Mouse (Mus musculus): ENCODE measurements at regions not wholly inside any gene's neighbourhood (a gene's known extent, or its start where the extent isn't known, plus 50 kb on each side); places are given as distances from the start of the nearest gene placed in this dataset.

DNA sequence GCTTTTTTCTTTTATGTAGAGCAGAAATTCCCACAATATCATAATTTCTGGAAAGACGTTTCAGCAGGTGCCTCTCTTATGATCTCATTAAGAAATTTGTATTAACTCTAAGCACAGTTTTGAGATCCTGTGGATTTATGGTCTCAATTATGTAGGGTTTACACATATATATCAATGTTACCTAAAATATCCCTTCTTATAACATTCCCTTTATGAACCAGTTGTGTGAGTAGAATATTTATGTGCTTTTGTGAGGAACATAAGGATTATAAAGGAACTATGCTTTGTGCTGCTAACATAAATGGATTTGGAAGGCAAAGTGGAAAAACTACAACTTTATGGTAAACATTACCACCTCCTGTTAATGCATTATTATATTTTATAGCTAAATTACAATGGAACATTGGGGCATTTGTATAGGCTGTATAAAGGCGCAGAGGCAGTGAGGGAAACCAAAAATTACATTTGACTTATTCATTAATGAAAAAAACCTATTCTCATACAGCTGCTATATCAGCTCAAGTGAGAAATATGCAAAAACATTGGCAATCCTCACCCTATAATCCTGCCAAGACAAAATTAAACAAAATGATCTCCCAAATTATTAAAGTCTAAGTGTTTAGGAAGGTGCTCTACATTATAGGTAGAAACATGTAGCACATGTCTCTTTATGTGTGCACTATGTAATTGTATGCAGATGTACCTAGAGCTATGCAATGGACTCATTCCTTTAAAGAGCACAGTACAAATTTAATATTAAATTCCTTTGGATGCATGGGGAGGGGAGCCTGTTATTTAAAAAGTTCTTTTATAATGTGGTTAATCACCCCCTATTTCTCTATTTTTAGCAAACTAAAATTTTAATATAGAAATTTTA is 439.2 kb downstream of the Tfap2b start:
- Histone ChIP-seq H3K27me3 (ENCODE audit: control insufficient read depth, insufficient read depth, low read length) (no peaks in the 10 kb centered on the region), H3K9me3 (ENCODE audit: control insufficient read depth, low read length) (no peaks in the 10 kb centered on the region), H3K4me2 (ENCODE audit: low read depth, low read length) (no peak overlapping the region), H3K4me1 (ENCODE audit: control insufficient read depth, insufficient read depth, low read length) (no peaks in the 10 kb centered on the region), H3K27ac (ENCODE audit: low read depth, low read length) (no peak overlapping the region), H3K9ac (replicated peaks; ENCODE audit: low read depth, low read length) (no peak overlapping the region), H3K4me3 (ENCODE audit: low read depth, low read length) (no peak overlapping the region), H3K36me3 (ENCODE audit: control insufficient read depth, insufficient read depth, low read length) (no peaks in the 10 kb centered on the region)
- ATAC-seq (ENCODE audit: low read depth): no peak
- 80% methylated on average over 2 of the region's 2 CpGs for WGBS

DNA sequence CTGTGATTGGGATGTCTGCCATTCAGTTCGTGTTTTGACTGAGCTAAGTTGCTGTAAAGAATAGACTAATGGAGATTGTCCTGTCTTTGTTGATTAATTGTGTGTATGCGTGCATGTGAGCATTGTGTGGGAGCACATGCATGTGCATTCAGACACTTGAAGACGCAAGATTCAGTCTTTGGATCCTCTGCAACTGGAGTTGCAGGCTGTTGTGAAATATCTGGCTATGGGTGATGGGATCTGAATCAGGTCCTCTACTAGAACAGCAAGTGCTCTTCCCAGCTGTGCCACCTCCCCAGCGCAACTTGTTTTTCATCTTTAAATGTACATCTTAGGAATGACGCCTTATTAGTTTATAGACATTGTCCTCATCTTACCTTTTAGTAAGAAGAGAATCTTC is 453.4 kb downstream of the Tfap2b start:
- WGBS: 89% methylated on average over 5 of the region's 5 CpGs
- H3K4me2 ChIP-seq (ENCODE audit: low read depth, low read length): no peak overlapping the region
- no peak overlapping the region for H3K4me3 ChIP-seq (ENCODE audit: low read depth, low read length)
- no peaks in the 10 kb centered on the region for H3K36me3 ChIP-seq (ENCODE audit: control insufficient read depth, insufficient read depth, low read length)
- no peak overlapping the region for H3K27ac ChIP-seq (ENCODE audit: low read depth, low read length)
- ATAC-seq (ENCODE audit: low read depth): no peak
- H3K9ac ChIP-seq (replicated peaks; ENCODE audit: low read depth, low read length): no peak overlapping the region
- H3K4me1 ChIP-seq (ENCODE audit: control insufficient read depth, insufficient read depth, low read length): no peaks in the 10 kb centered on the region
- no peaks in the 10 kb centered on the region for H3K27me3 ChIP-seq (ENCODE audit: control insufficient read depth, insufficient read depth, low read length)
- H3K9me3 ChIP-seq (ENCODE audit: control insufficient read depth, low read length): no peaks in the 10 kb centered on the region

DNA sequence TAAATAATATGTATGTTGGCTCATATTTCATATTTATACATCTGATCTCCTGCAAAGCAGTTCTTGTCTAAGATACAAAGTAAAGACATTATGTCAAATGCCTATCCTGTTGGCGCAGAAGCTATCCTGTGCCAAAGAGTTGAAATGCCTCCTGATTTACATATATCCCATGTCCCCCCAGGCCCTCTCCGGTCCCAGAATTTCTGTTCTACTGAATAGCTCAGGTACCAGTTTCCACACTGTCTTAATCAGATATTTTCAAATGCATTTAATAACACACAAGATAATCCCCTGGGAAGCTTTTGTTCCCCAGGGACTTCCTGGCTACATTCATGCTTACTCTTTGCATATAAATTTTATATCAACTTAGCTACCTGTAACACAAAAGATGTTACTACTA is 454.1 kb downstream of the Tfap2b start:
- no peak overlapping the region for H3K4me3 ChIP-seq (ENCODE audit: low read depth, low read length)
- no peak for ATAC-seq (ENCODE audit: low read depth)
- H3K27ac ChIP-seq (ENCODE audit: low read depth, low read length): no peak overlapping the region
- H3K9me3 ChIP-seq (ENCODE audit: control insufficient read depth, low read length): no peaks in the 10 kb centered on the region
- no peaks in the 10 kb centered on the region for H3K4me1 ChIP-seq (ENCODE audit: control insufficient read depth, insufficient read depth, low read length)
- H3K4me2 ChIP-seq (ENCODE audit: low read depth, low read length): no peak overlapping the region
- no peaks in the 10 kb centered on the region for H3K27me3 ChIP-seq (ENCODE audit: control insufficient read depth, insufficient read depth, low read length)
- H3K9ac ChIP-seq (replicated peaks; ENCODE audit: low read depth, low read length): no peak overlapping the region
- 96% methylated on average over 2 of the region's 2 CpGs for WGBS
- no peaks in the 10 kb centered on the region for H3K36me3 ChIP-seq (ENCODE audit: control insufficient read depth, insufficient read depth, low read length)

DNA sequence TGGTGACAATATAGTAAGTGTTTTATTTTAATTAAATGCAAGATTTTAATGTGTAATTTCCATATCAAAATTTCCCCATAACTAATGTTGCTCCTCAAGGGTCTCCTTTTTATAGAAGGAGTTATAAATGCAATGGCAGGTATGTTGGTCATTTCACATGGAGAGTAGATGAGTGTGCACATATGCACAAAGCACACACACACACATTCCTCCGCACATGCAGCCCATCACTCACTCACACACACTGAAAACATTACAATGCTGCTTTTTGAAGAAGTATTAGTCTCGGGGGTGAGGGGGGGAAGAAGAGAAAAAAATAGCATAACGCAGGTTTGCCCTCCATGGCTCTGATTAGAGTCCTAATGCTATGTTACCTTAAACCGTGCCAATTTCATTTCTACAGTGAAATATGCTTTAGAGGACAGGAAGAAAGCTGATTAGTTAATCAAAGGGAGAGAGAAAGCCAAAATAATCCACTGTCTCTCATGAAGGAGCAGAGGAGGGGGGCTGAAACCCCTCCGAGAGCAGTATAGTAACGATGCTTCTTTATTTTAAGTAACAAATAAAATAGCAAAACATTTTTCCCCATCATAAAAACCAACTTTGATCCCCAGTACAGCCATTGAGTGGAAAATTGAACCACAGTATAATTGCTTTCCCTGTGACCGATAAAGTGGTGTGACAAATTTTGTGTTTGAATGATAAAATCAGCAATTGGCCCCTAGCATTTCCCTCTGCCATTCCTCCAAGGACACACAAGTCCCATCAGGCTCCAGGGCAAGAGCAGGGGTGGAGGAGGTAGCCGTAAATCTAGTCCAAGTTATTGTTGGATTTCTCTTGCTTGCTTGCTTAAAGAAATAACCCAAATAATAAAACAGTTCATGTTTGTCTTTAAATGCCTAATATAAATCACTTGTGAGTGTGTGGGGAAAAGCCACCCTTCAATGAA is 465.0 kb downstream of the Tfap2b start:
- H3K4me1 ChIP-seq (ENCODE audit: control insufficient read depth, insufficient read depth, low read length): peaks cover 11% of the 10 kb centered on the region
- WGBS: 25% methylated on average over 8 of the region's 8 CpGs
- ATAC-seq (ENCODE audit: low read depth): peak; percentile 58

DNA sequence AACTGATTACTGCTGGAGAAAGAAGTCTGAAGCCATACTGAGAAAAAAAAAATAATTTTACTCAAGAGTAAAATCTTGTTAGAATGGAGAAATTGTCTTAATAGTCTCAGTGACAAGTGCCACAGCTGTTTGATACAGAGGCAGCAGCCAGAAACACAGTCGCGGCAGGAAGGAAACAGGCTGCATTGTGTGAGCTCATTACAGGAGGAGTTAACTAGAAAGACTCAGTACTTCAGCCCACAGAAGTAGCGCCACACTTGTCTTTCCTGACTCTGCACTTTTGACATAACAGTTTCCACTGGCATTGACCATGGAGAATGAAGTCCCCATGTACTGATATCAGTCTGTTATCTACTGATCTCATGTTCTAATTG is 465.7 kb downstream of the Tfap2b start:
- no peaks in the 10 kb centered on the region for H3K9me3 ChIP-seq (ENCODE audit: control insufficient read depth, low read length)
- WGBS: 7% methylated on average over 3 of the region's 3 CpGs
- no peaks in the 10 kb centered on the region for H3K27me3 ChIP-seq (ENCODE audit: control insufficient read depth, insufficient read depth, low read length)
- H3K4me3 ChIP-seq (ENCODE audit: low read depth, low read length): no peak overlapping the region
- no peak overlapping the region for H3K27ac ChIP-seq (ENCODE audit: low read depth, low read length)
- H3K4me1 ChIP-seq (ENCODE audit: control insufficient read depth, insufficient read depth, low read length): peaks cover 11% of the 10 kb centered on the region
- no peak overlapping the region for H3K9ac ChIP-seq (replicated peaks; ENCODE audit: low read depth, low read length)
- no peaks in the 10 kb centered on the region for H3K36me3 ChIP-seq (ENCODE audit: control insufficient read depth, insufficient read depth, low read length)
- ATAC-seq (ENCODE audit: low read depth): peak; percentile 78; the same call in 1 of the 2 replicates
- H3K4me2 ChIP-seq (ENCODE audit: low read depth, low read length): no peak overlapping the region

More for the DNA sequence above, 465.0 kb downstream of the Tfap2b start:
- no peaks in the 10 kb centered on the region for H3K9me3 ChIP-seq (ENCODE audit: control insufficient read depth, low read length)
- no peak overlapping the region for H3K4me3 ChIP-seq (ENCODE audit: low read depth, low read length)
- no peak overlapping the region for H3K27ac ChIP-seq (ENCODE audit: low read depth, low read length)
- no peaks in the 10 kb centered on the region for H3K36me3 ChIP-seq (ENCODE audit: control insufficient read depth, insufficient read depth, low read length)
- peak overlapping the region; percentile 19; the same call in 1 of the 2 replicates for H3K4me2 ChIP-seq (ENCODE audit: low read depth, low read length)
- H3K27me3 ChIP-seq (ENCODE audit: control insufficient read depth, insufficient read depth, low read length): no peaks in the 10 kb centered on the region
- H3K9ac ChIP-seq (replicated peaks; ENCODE audit: low read depth, low read length): no peak overlapping the region

DNA sequence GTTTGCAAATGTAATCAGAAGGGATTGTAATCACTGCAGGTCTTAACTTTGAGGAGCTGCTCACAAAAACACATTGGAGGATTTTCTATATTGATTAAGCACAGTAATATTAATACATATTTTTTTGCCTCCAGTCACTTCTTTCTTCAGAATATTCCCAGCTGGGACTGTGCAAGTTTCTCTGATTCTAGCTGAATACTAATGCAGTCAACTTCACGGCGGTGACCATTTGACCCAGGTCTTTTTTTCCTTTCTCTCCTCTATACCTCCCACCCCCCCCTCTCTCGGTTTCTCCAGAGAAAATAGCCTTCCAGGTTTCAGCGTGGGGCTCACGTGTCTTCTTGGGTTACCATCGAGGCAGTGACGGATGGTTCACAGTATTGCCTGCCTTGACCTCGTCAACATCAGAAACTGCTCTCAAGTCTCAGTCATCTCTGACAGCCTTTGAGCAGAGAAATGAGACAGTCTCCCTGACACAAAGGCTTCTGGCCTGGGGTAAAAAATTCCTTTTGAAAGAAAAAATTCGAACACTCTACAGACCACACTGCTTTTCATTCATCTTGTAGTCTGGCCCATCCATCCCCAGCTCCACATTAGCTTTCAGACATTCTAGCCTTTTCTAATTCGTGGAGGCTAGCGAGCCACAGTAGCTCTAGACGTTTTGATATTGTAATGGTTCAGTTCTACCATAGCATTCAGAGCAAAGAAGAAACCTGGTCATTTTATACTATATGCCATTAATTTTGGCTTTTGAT is 472.5 kb downstream of the Tfap2b start:
- WGBS: 36% methylated on average over 12 of the region's 12 CpGs
- no peak for ATAC-seq (ENCODE audit: low read depth)

More for the DNA sequence above, 472.5 kb downstream of the Tfap2b start:
- Histone ChIP-seq H3K4me1 (ENCODE audit: control insufficient read depth, insufficient read depth, low read length) (no peaks in the 10 kb centered on the region), H3K4me3 (ENCODE audit: low read depth, low read length) (no peak overlapping the region), H3K36me3 (ENCODE audit: control insufficient read depth, insufficient read depth, low read length) (no peaks in the 10 kb centered on the region), H3K9ac (replicated peaks; ENCODE audit: low read depth, low read length) (no peak overlapping the region), H3K27ac (ENCODE audit: low read depth, low read length) (no peak overlapping the region), H3K9me3 (ENCODE audit: control insufficient read depth, low read length) (no peaks in the 10 kb centered on the region), H3K27me3 (ENCODE audit: control insufficient read depth, insufficient read depth, low read length) (no peaks in the 10 kb centered on the region), H3K4me2 (ENCODE audit: low read depth, low read length) (no peak overlapping the region)

Data from neural tube, embryonic 14.5 days (tissue).